Mouse (Mus musculus) urinary bladder, adult 18-20 months (tissue): ENCODE results near the gene A830018L16Rik.
"Not testable (repeated sequence)": the region's sequence is repeated elsewhere in the genome, so short reads cannot be mapped to it uniquely, and the experiment has no call there.

Experiments used
- DNase-seq, 2 experiments: peaks; one replicate each; pipeline ENCODE4 v3.0.0; 2022; ENCODE audit warnings: low spot score in 2 of 2, mixed read lengths in 2 of 2

The A830018L16Rik gene

DNA sequence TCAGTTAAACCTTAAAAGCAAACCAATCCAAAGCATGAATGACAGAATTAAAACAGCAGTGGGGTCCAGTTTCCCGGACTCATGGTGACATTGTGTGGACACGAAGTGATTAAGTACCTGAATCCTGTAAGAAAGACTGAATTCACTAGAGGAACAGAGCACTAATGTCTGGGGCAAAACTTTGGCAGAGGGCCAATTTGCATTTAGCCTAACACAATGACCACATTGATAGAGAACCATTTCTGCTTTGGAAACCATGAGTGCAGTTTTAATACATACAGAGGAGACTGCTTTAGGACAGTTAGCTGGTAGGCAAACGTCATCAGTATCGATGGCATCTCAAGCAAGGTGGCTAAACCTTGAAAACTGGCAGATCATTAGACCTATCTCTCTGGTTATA is 586.7 kb downstream of the A830018L16Rik start:
- no peak for DNase-seq

DNA sequence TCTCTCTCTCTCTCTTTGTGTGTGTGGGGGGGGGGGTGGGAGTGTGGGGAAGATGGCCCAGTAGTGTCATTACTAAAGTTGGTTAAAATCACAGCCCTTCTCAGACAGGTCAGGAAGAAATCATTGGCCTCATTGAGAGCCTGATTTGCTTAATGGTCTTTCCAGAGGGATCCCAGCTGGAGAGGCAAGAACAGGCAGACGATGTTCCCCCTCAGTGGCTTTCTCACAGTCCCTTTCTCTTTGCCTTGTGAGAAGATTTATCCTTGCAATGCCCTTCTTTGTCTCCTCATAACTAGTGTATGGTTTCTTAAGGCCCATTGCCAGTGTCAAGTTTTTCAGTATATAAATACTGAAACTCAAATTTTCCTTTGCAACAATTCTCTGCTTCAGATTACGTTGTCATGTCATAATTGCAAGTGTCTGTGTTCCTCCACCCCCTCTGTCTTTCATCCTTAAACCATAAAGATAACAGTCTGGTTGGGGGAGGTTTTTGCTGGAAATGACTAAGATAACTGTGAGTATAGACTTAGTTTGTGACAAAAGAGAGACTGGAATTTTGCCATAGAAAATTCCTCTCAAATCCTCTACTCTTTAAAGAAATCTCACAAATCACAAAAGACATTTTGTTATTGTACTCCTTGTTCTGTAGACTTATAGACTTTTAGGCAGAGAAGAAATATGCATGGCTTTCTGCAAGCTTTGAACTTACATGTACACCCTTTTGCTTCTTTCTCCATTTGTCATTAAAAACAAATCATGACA is 595.1 kb downstream of the A830018L16Rik start:
- no peak for DNase-seq

GRCm38 (mm10) chr1:12009551-12009846 is 595.6 kb downstream of the A830018L16Rik start:
- DNase-seq = no peak

DNA sequence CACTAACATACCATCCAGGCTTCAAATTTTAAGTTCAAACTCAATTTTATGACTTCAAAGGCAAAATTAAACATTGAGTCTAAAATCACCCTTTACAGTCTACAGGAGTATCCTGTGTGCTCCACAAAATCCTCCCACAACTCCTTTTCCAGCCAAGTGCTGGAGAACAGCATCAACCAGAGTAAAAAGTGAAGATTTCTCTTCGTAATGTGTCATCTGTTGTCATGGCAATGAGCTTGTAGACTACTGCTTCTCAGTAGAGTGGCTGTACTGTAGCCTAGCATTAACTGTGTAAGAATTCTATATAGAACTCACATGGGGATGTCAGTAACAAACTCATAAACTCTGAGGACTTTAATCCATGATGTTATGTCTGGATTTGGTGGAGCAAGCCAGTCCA is 596.7 kb downstream of the A830018L16Rik start:
- no peak for DNase-seq

- DNase-seq = not testable (repeated sequence)
Measured at GRCm38 (mm10) chr1:12020646-12021045, 606.7 kb downstream of the A830018L16Rik start.
